Mouse (Mus musculus) liver, postnatal 0 days (tissue): ENCODE results near the gene Asb7. TPM values are rescaled to one million over a fixed set of nuclear protein-coding genes. Genes with fewer than 3 reads are reported as not detected.

Source experiments
- ATAC-seq: fragments of 200-750 bp; cut with Nextera tagmentation; 2 replicates; pipeline ENCODE4 v1.8.0; 2017; ENCODE audit warnings: mild to moderate bottlenecking, moderate library complexity
- DNase-seq: peaks from one replicate; pipeline ENCODE4 v3.0.0-alpha.2; 2016
- H3K27ac ChIP-seq: fragments of 300-500 bp; sonication (generic); 2 replicates; pipeline ENCODE4 v1.5.1; 2014; ENCODE audit warnings: antibody characterized with exemption, moderate library complexity, mild to moderate bottlenecking, low read depth
- H3K27me3 ChIP-seq: fragments of 300-500 bp; sonication (generic); 2 replicates; pipeline ENCODE4 v1.6.1; 2014; ENCODE audit warnings: low read length, control low read depth, mixed read lengths; ENCODE audit not compliant: insufficient read depth
- H3K36me3 ChIP-seq: fragments of 300-500 bp; sonication (generic); replicated peaks from 2 replicates; pipeline ENCODE4 v1.6.1; 2014; ENCODE audit warnings: mild to moderate bottlenecking, control low read depth, low read length, moderate library complexity, mixed read lengths; ENCODE audit not compliant: insufficient read depth
- H3K4me1 ChIP-seq: fragments of 300-500 bp; sonication (generic); 2 replicates; pipeline ENCODE4 v1.6.1; 2014; ENCODE audit warnings: antibody characterized with exemption, mild to moderate bottlenecking, control low read depth; ENCODE audit not compliant: insufficient read depth
- H3K4me2 ChIP-seq: fragments of 300-500 bp; sonication (generic); 2 replicates; pipeline ENCODE4 v1.6.1; 2014; ENCODE audit warnings: low read depth, mild to moderate bottlenecking, low read length, moderate library complexity, mixed read lengths
- H3K4me3 ChIP-seq: fragments of 300-500 bp; sonication (generic); 2 replicates; pipeline ENCODE4 v1.5.1; 2014; ENCODE audit warnings: low read depth, low read length
- H3K9ac ChIP-seq: fragments of 300-500 bp; sonication (generic); replicated peaks from 2 replicates; pipeline ENCODE4 v1.6.1; 2014; ENCODE audit warnings: mild to moderate bottlenecking, moderate library complexity
- H3K9me3 ChIP-seq: fragments of 300-500 bp; sonication (generic); 2 replicates; pipeline ENCODE4 v1.6.1; 2016; ENCODE audit warnings: mild to moderate bottlenecking, control low read depth, low read length, mixed read lengths
- CTCF ChIP-seq: sonication (generic); IDR thresholded peaks from 2 replicates; pipeline ENCODE4 v1.5.1; 2016; ENCODE audit warnings: antibody characterized with exemption, low read depth
- EP300 ChIP-seq: IDR thresholded peaks from 2 replicates; pipeline ENCODE4 v1.6.1; 2016; ENCODE audit warnings: antibody characterized with exemption, low read depth, mild to moderate bottlenecking
- WGBS: fragments of 180-500 bp; shearing (Covaris S2); extraction: QIAGEN DNeasy Blood & Tissue Kit; methylation state at CpG from one replicate; pipeline ENCODE4 v1.1.7; 2014; ENCODE audit not compliant: insufficient replicate concordance; 5-methylcytosine and 5-hydroxymethylcytosine counted together
- polyA plus RNA-seq: library from polyadenylated mRNA; unstranded; fragments of >200 nt; fragmentation: Nextera tagmentation; extraction: Ambion mirVana; gene quantifications from 2 replicates; pipeline ENCODE4 v1.2.1, GENCODE M21; 2015

Asb7 gene
- polyA plus RNA-seq, result 3.5 and 3.8 TPM in 2 replicates

- DNase-seq (no peak), ATAC-seq (no peak)
- peak within 1 kb of the TSS; percentile 59 for H3K4me3 ChIP-seq
Measured at GRCm38 (mm10) chr7:66689294-66689619, at the start of gene Asb7. TSS of gene Asb7 (minus strand) at chr7:66689596.

DNA sequence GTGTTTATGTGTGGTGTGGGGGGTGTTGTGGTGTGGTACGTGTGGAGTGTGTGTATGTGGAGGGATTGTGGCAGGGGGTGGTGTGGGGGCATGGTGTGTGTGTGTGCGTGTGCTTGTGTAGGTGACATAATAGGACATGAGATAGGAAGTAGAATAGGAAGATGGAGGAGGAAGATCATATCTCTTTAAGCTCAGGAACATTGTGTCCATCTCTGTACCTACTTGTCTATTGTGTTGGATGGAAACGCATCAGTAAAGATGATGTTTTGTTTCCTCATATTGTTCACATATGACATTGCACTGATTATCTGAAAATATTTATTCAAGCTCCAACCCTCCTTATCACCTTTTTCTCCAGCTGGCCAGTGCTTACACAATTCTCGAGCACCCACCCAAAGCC, 48.0 kb upstream of the Asb7 start:
- Histone ChIP-seq H3K27ac (no peak overlapping the region), H3K4me1 (no peaks in the 10 kb centered on the region; the same call in 1 of the 2 replicates), H3K4me2 (no peak overlapping the region), H3K9me3 (no peaks in the 10 kb centered on the region), H3K4me3 (no peak overlapping the region), H3K9ac (no peak overlapping the region), H3K36me3 (no peaks in the 10 kb centered on the region), H3K27me3 (no peaks in the 10 kb centered on the region)
- TF ChIP-seq CTCF, result no peak
- no peak for TF ChIP-seq EP300
- no peak for ATAC-seq
- 74% methylated on average over 4 of the region's 4 CpGs for WGBS
- no peak for DNase-seq

More at GRCm38 (mm10) chr7:66689294-66689619, at the start of gene Asb7:
- H3K4me2 ChIP-seq, result peak within 1 kb of the TSS; percentile 85
- TF ChIP-seq EP300 (no peak), CTCF (no peak)
- no peaks in the 10 kb centered on the region for H3K9me3 ChIP-seq
- H3K4me1 ChIP-seq, result peaks cover 10% of the 10 kb centered on the region
- peak within 1 kb of the TSS; percentile 80 for H3K27ac ChIP-seq
- H3K9ac ChIP-seq, result peak within 1 kb of the TSS; percentile 79
- 0% methylated on average over 17 of the region's 18 CpGs for WGBS
- H3K27me3 ChIP-seq, result no peaks in the 10 kb centered on the region
- H3K36me3 ChIP-seq, result 0 out of 2 replicates have a peak, but pooled peaks cover 3% of the 10 kb centered on the region

- 80% methylated on average over 6 of the region's 6 CpGs for WGBS
- TF ChIP-seq CTCF (no peak), EP300 (no peak)
- ATAC-seq, result no peak
Measured at GRCm38 (mm10) chr7:66734993-66735392, 45.6 kb upstream of the Asb7 start.

GRCm38 (mm10) chr7:66734466-66734865, 45.1 kb upstream of the Asb7 start:
- Histone ChIP-seq H3K4me3 (no peak overlapping the region), H3K9me3 (no peaks in the 10 kb centered on the region), H3K9ac (no peak overlapping the region), H3K4me1 (no peaks in the 10 kb centered on the region), H3K36me3 (no peaks in the 10 kb centered on the region), H3K27me3 (no peaks in the 10 kb centered on the region), H3K4me2 (no peak overlapping the region), H3K27ac (no peak overlapping the region)
- no peak for TF ChIP-seq EP300
- no peak for TF ChIP-seq CTCF
- DNase-seq (no peak), ATAC-seq (no peak)
- WGBS, result 87% methylated on average over 4 of the region's 4 CpGs

More at GRCm38 (mm10) chr7:66734993-66735392, 45.6 kb upstream of the Asb7 start:
- no peaks in the 10 kb centered on the region for H3K4me1 ChIP-seq
- no peak overlapping the region for H3K4me2 ChIP-seq
- H3K4me3 ChIP-seq, result no peak overlapping the region
- H3K27ac ChIP-seq, result no peak overlapping the region
- H3K9ac ChIP-seq, result no peak overlapping the region
- no peaks in the 10 kb centered on the region for H3K9me3 ChIP-seq
- DNase-seq, result no peak
- H3K36me3 ChIP-seq, result no peaks in the 10 kb centered on the region
- H3K27me3 ChIP-seq, result no peaks in the 10 kb centered on the region

GRCm38 (mm10) chr7:66733882-66734281, 44.5 kb upstream of the Asb7 start:
- ATAC-seq, result no peak
- 89% methylated on average over 11 of the region's 11 CpGs for WGBS
- H3K4me2 ChIP-seq, result no peak overlapping the region
- H3K9ac ChIP-seq, result no peak overlapping the region
- no peaks in the 10 kb centered on the region for H3K36me3 ChIP-seq
- H3K4me1 ChIP-seq, result no peaks in the 10 kb centered on the region
- no peak overlapping the region for H3K27ac ChIP-seq
- no peaks in the 10 kb centered on the region for H3K9me3 ChIP-seq
- H3K27me3 ChIP-seq, result no peaks in the 10 kb centered on the region
- TF ChIP-seq EP300 (no peak), CTCF (no peak)
- DNase-seq, result no peak
- H3K4me3 ChIP-seq, result no peak overlapping the region

DNA sequence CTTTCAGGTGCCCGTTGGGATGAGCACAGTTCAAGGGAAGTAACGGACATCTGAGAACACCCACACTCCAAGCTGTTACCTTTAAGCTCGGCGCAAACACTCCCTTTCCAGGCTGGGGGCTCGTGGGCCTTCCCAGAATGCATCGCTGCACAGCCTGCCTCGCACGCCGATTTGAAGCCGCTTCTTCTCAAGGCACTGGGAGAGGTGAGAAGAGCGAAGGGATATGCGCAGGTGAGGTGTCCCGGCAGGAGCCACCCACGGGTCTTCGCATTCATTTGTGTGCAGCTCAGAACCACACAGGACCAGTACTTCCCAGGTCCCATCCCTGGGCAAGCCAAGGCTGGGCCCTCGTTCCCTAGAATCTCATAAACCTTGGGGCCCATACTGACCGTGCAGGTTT, 44.0 kb upstream of the Asb7 start:
- Histone ChIP-seq H3K4me1 (no peaks in the 10 kb centered on the region), H3K9me3 (no peaks in the 10 kb centered on the region), H3K4me3 (no peak overlapping the region), H3K36me3 (no peaks in the 10 kb centered on the region), H3K4me2 (no peak overlapping the region), H3K27me3 (no peaks in the 10 kb centered on the region), H3K27ac (no peak overlapping the region), H3K9ac (no peak overlapping the region)
- no peak for ATAC-seq
- 86% methylated on average over 17 of the region's 17 CpGs for WGBS
- TF ChIP-seq CTCF, result no peak
- TF ChIP-seq EP300, result no peak
- DNase-seq, result no peak

DNA sequence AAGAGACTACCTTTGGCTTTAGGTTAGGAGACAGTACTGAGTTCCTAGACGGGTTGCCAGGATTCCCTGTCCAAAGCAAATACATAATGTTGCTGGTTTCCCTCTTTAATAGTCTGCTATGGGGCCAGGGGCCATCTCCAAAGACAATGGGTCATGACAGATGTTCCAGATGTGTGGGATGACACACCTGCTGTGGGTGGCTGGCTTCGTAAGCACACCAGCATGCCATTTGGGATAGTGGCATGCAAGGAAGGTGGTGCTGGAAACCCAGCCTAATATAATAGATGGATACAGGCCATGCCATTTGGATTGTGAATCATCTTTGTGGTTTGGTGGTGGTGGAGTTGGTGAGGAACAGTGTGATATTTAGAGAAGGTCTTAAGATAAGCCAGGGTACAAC, 39.8 kb upstream of the Asb7 start:
- Histone ChIP-seq H3K9ac (no peak overlapping the region), H3K4me1 (no peaks in the 10 kb centered on the region), H3K4me3 (no peak overlapping the region), H3K27me3 (no peaks in the 10 kb centered on the region), H3K27ac (no peak overlapping the region), H3K4me2 (no peak overlapping the region), H3K36me3 (no peaks in the 10 kb centered on the region), H3K9me3 (no peaks in the 10 kb centered on the region)
- no peak for TF ChIP-seq EP300
- DNase-seq, result no peak
- no peak for ATAC-seq
- 70% methylated on average over 2 of the region's 2 CpGs for WGBS
